Mouse (Mus musculus): ENCODE results near the gene Sgpp2. TPM values are rescaled to one million over a fixed set of nuclear protein-coding genes. Genes with fewer than 3 reads are reported as not detected.

Sgpp2 gene
- polyA plus RNA-seq, 1 experiment from 2014 or later: 1.6 TPM

- WGBS: 91% methylated on average over 4 of the region's 4 CpGs
- ATAC-seq: no peak
- Histone ChIP-seq H3K27ac (ENCODE audit: low read length) (no peak overlapping the region), H3K9ac (ENCODE audit: low read depth, low read length) (no peak overlapping the region), H3K36me3 (ENCODE audit: control insufficient read depth, insufficient read depth, low read length) (no peaks in the 10 kb centered on the region), H3K4me2 (ENCODE audit: low read length) (no peak overlapping the region), H3K4me3 (ENCODE audit: low read depth, low read length) (no peak overlapping the region), H3K27me3 (ENCODE audit: control insufficient read depth, insufficient read depth, low read depth, low read length) (no peaks in the 10 kb centered on the region), H3K9me3 (replicated peaks; ENCODE audit: control insufficient read depth, low read length, poor library complexity, severe bottlenecking) (no peaks in the 10 kb centered on the region), H3K4me1 (ENCODE audit: control insufficient read depth, insufficient read depth, low read length) (no peaks in the 10 kb centered on the region; the same call in 1 of the 2 replicates)
Observed at GRCm38 (mm10) chr1:78424848-78425247, 114.7 kb downstream of the Sgpp2 start.

GRCm38 (mm10) chr1:78425309-78425708, 115.2 kb downstream of the Sgpp2 start:
- H3K4me2 ChIP-seq (ENCODE audit: low read length): no peak overlapping the region
- H3K9ac ChIP-seq (ENCODE audit: low read depth, low read length): no peak overlapping the region
- H3K4me1 ChIP-seq (ENCODE audit: control insufficient read depth, insufficient read depth, low read length): no peaks in the 10 kb centered on the region; the same call in 1 of the 2 replicates
- no peak overlapping the region for H3K27ac ChIP-seq (ENCODE audit: low read length)
- ATAC-seq: no peak
- 81% methylated on average over 7 of the region's 7 CpGs for WGBS
- H3K9me3 ChIP-seq (replicated peaks; ENCODE audit: control insufficient read depth, low read length, poor library complexity, severe bottlenecking): no peaks in the 10 kb centered on the region
- H3K36me3 ChIP-seq (ENCODE audit: control insufficient read depth, insufficient read depth, low read length): no peaks in the 10 kb centered on the region
- H3K27me3 ChIP-seq (ENCODE audit: control insufficient read depth, insufficient read depth, low read depth, low read length): no peaks in the 10 kb centered on the region
- H3K4me3 ChIP-seq (ENCODE audit: low read depth, low read length): no peak overlapping the region

GRCm38 (mm10) chr1:78425793-78426700, 115.9 kb downstream of the Sgpp2 start:
- 0 out of 2 replicates have a peak overlapping the region, but pooled peaks have one; percentile 12 for H3K27ac ChIP-seq (ENCODE audit: low read length)
- no peaks in the 10 kb centered on the region for H3K27me3 ChIP-seq (ENCODE audit: control insufficient read depth, insufficient read depth, low read depth, low read length)
- 60% methylated on average over 7 of the region's 7 CpGs for WGBS
- no peak overlapping the region for H3K4me2 ChIP-seq (ENCODE audit: low read length)
- no peak overlapping the region for H3K4me3 ChIP-seq (ENCODE audit: low read depth, low read length)
- no peaks in the 10 kb centered on the region; the same call in 1 of the 2 replicates for H3K4me1 ChIP-seq (ENCODE audit: control insufficient read depth, insufficient read depth, low read length)
- H3K36me3 ChIP-seq (ENCODE audit: control insufficient read depth, insufficient read depth, low read length): no peaks in the 10 kb centered on the region
- H3K9ac ChIP-seq (ENCODE audit: low read depth, low read length): no peak overlapping the region
- no peak; the same call in 1 of the 2 replicates for ATAC-seq
- H3K9me3 ChIP-seq (replicated peaks; ENCODE audit: control insufficient read depth, low read length, poor library complexity, severe bottlenecking): no peaks in the 10 kb centered on the region

- Histone ChIP-seq H3K4me2 (ENCODE audit: low read length) (no peak overlapping the region), H3K4me1 (ENCODE audit: control insufficient read depth, insufficient read depth, low read length) (no peaks in the 10 kb centered on the region; the same call in 1 of the 2 replicates), H3K4me3 (ENCODE audit: low read depth, low read length) (no peak overlapping the region), H3K9ac (ENCODE audit: low read depth, low read length) (no peak overlapping the region), H3K9me3 (replicated peaks; ENCODE audit: control insufficient read depth, low read length, poor library complexity, severe bottlenecking) (no peaks in the 10 kb centered on the region), H3K27ac (ENCODE audit: low read length) (no peak overlapping the region), H3K36me3 (ENCODE audit: control insufficient read depth, insufficient read depth, low read length) (no peaks in the 10 kb centered on the region), H3K27me3 (ENCODE audit: control insufficient read depth, insufficient read depth, low read depth, low read length) (no peaks in the 10 kb centered on the region)
- ATAC-seq: no peak
- 44% methylated on average over 3 of the region's 3 CpGs for WGBS
Observed at GRCm38 (mm10) chr1:78426841-78427240, 116.7 kb downstream of the Sgpp2 start.

GRCm38 (mm10) chr1:78428851-78429250, 118.7 kb downstream of the Sgpp2 start:
- no peak overlapping the region for H3K27ac ChIP-seq (ENCODE audit: low read length)
- no peaks in the 10 kb centered on the region; the same call in 1 of the 2 replicates for H3K4me1 ChIP-seq (ENCODE audit: control insufficient read depth, insufficient read depth, low read length)
- no peaks in the 10 kb centered on the region for H3K9me3 ChIP-seq (replicated peaks; ENCODE audit: control insufficient read depth, low read length, poor library complexity, severe bottlenecking)
- ATAC-seq: no peak
- H3K36me3 ChIP-seq (ENCODE audit: control insufficient read depth, insufficient read depth, low read length): no peaks in the 10 kb centered on the region
- H3K9ac ChIP-seq (ENCODE audit: low read depth, low read length): no peak overlapping the region
- H3K27me3 ChIP-seq (ENCODE audit: control insufficient read depth, insufficient read depth, low read depth, low read length): no peaks in the 10 kb centered on the region
- H3K4me3 ChIP-seq (ENCODE audit: low read depth, low read length): no peak overlapping the region
- H3K4me2 ChIP-seq (ENCODE audit: low read length): no peak overlapping the region
- WGBS: 15% methylated on average over 11 of the region's 11 CpGs

GRCm38 (mm10) chr1:78433472-78433871, 123.3 kb downstream of the Sgpp2 start:
- ATAC-seq: no peak
- Histone ChIP-seq H3K4me3 (ENCODE audit: low read depth, low read length) (no peak overlapping the region), H3K4me1 (ENCODE audit: control insufficient read depth, insufficient read depth, low read length) (no peaks in the 10 kb centered on the region), H3K9ac (ENCODE audit: low read depth, low read length) (no peak overlapping the region), H3K27ac (ENCODE audit: low read length) (no peak overlapping the region), H3K4me2 (ENCODE audit: low read length) (no peak overlapping the region), H3K27me3 (ENCODE audit: control insufficient read depth, insufficient read depth, low read depth, low read length) (no peaks in the 10 kb centered on the region), H3K36me3 (ENCODE audit: control insufficient read depth, insufficient read depth, low read length) (no peaks in the 10 kb centered on the region), H3K9me3 (replicated peaks; ENCODE audit: control insufficient read depth, low read length, poor library complexity, severe bottlenecking) (no peaks in the 10 kb centered on the region)
- 95% methylated on average over 9 of the region's 9 CpGs for WGBS

- H3K4me3 ChIP-seq (ENCODE audit: low read depth, low read length): no peak overlapping the region
- H3K9me3 ChIP-seq (replicated peaks; ENCODE audit: control insufficient read depth, low read length, poor library complexity, severe bottlenecking): no peaks in the 10 kb centered on the region
- no peaks in the 10 kb centered on the region for H3K27me3 ChIP-seq (ENCODE audit: control insufficient read depth, insufficient read depth, low read depth, low read length)
- ATAC-seq: no peak
- H3K4me1 ChIP-seq (ENCODE audit: control insufficient read depth, insufficient read depth, low read length): no peaks in the 10 kb centered on the region
- 0 out of 2 replicates have a peak, but pooled peaks cover 2% of the 10 kb centered on the region for H3K36me3 ChIP-seq (ENCODE audit: control insufficient read depth, insufficient read depth, low read length)
- no peak overlapping the region for H3K9ac ChIP-seq (ENCODE audit: low read depth, low read length)
- no peak overlapping the region for H3K4me2 ChIP-seq (ENCODE audit: low read length)
- H3K27ac ChIP-seq (ENCODE audit: low read length): no peak overlapping the region
- 79% methylated on average over 2 of the region's 2 CpGs for WGBS
Observed at GRCm38 (mm10) chr1:78435967-78436366, 125.8 kb downstream of the Sgpp2 start.

GRCm38 (mm10) chr1:78436445-78436844, 126.3 kb downstream of the Sgpp2 start:
- no peak overlapping the region for H3K27ac ChIP-seq (ENCODE audit: low read length)
- no peak overlapping the region for H3K9ac ChIP-seq (ENCODE audit: low read depth, low read length)
- no peak overlapping the region for H3K4me2 ChIP-seq (ENCODE audit: low read length)
- H3K9me3 ChIP-seq (replicated peaks; ENCODE audit: control insufficient read depth, low read length, poor library complexity, severe bottlenecking): no peaks in the 10 kb centered on the region
- H3K4me3 ChIP-seq (ENCODE audit: low read depth, low read length): no peak overlapping the region
- 96% methylated on average over 1 of the region's 1 CpGs for WGBS
- no peaks in the 10 kb centered on the region for H3K27me3 ChIP-seq (ENCODE audit: control insufficient read depth, insufficient read depth, low read depth, low read length)
- no peaks in the 10 kb centered on the region for H3K4me1 ChIP-seq (ENCODE audit: control insufficient read depth, insufficient read depth, low read length)
- no peak for ATAC-seq
- H3K36me3 ChIP-seq (ENCODE audit: control insufficient read depth, insufficient read depth, low read length): 0 out of 2 replicates have a peak, but pooled peaks cover 2% of the 10 kb centered on the region

- Histone ChIP-seq H3K36me3 (ENCODE audit: control insufficient read depth, insufficient read depth, low read length) (0 out of 2 replicates have a peak, but pooled peaks cover 2% of the 10 kb centered on the region), H3K4me1 (ENCODE audit: control insufficient read depth, insufficient read depth, low read length) (no peaks in the 10 kb centered on the region), H3K9me3 (replicated peaks; ENCODE audit: control insufficient read depth, low read length, poor library complexity, severe bottlenecking) (no peaks in the 10 kb centered on the region), H3K9ac (ENCODE audit: low read depth, low read length) (no peak overlapping the region), H3K27me3 (ENCODE audit: control insufficient read depth, insufficient read depth, low read depth, low read length) (no peaks in the 10 kb centered on the region), H3K27ac (ENCODE audit: low read length) (no peak overlapping the region), H3K4me2 (ENCODE audit: low read length) (no peak overlapping the region), H3K4me3 (ENCODE audit: low read depth, low read length) (no peak overlapping the region)
- WGBS: 83% methylated on average over 3 of the region's 3 CpGs
- ATAC-seq: no peak
Observed at GRCm38 (mm10) chr1:78437150-78437549, 127.0 kb downstream of the Sgpp2 start.

Data from midbrain, embryonic 16.5 days (tissue).